Mouse (Mus musculus) kidney, adult 2 months (tissue): ENCODE results near the gene Mylk. TPM values are rescaled to one million over a fixed set of nuclear protein-coding genes. Genes with fewer than 3 reads are reported as not detected.
A peak's percentile ranks its signal among the peaks of the same experiment; 100 is the strongest.

ENCODE experiments used
- DNase-seq: peaks from one replicate; pipeline ENCODE4 v3.0.0; 2021
- H3K27ac ChIP-seq: fragments of 200-500 bp; 2 replicates; pipeline ENCODE4 v1.5.1; 2012; ENCODE audit warnings: low read depth, low read length, control low read depth, inconsistent platforms; ENCODE audit not compliant: insufficient read depth
- H3K27me3 ChIP-seq: fragments of 200-500 bp; replicated peaks from 2 replicates; pipeline ENCODE4 v1.6.1; 2012; ENCODE audit warnings: mild to moderate bottlenecking, moderate library complexity, low read length, inconsistent platforms; ENCODE audit not compliant: control insufficient read depth, insufficient read depth
- H3K36me3 ChIP-seq: fragments of 200-500 bp; 2 replicates; pipeline ENCODE4 v1.6.1; 2012; ENCODE audit warnings: mild to moderate bottlenecking, moderate library complexity, low read length, inconsistent platforms; ENCODE audit not compliant: control insufficient read depth, insufficient read depth
- H3K4me1 ChIP-seq: fragments of 200-500 bp; 2 replicates; pipeline ENCODE4 v1.6.1; 2011; ENCODE audit warnings: low read length; ENCODE audit not compliant: control insufficient read depth, insufficient read depth
- H3K4me3 ChIP-seq: fragments of 200-500 bp; 2 replicates; pipeline ENCODE4 v1.5.1; 2011; ENCODE audit warnings: mild to moderate bottlenecking, low read depth, low read length, control low read depth; ENCODE audit not compliant: insufficient read depth
- CTCF ChIP-seq: fragments of 200-500 bp; conservative IDR thresholded peaks from 2 replicates; pipeline ENCODE4 v1.5.1; 2011; ENCODE audit warnings: low read depth, mild to moderate bottlenecking, control low read depth, low read length, moderate library complexity, mixed read lengths; ENCODE audit not compliant: insufficient read depth, insufficient read length
- POLR2A ChIP-seq: fragments of 200-500 bp; IDR thresholded peaks from one replicate; pipeline ENCODE4 v1.6.1; 2011; ENCODE audit warnings: low read depth, low read length, control low read depth
- WGBS: fragments of 180-500 bp; shearing (Covaris S2); methylation state at CpG from one replicate; pipeline ENCODE4 v1.1.7; 2018; 5-methylcytosine and 5-hydroxymethylcytosine counted together
- polyA plus RNA-seq: library from polyadenylated mRNA; depleted of rRNA; stranded (reverse); fragments of >200 nt; gene quantifications from 2 replicates; pipeline ENCODE4 v1.2.3, GENCODE M21; 2012

Mylk gene
- polyA plus RNA-seq, 1 experiment, result 64.7 TPM

GRCm38 (mm10) chr16:34896996-34897395 lies 152.0 kb downstream of the Mylk start:
- peak; percentile 31 for DNase-seq
- 48% methylated on average over 3 of the region's 3 CpGs for WGBS
- no peak overlapping the region for H3K27ac ChIP-seq
- no peaks in the 10 kb centered on the region for H3K36me3 ChIP-seq
- peaks cover 5% of the 10 kb centered on the region; the same call in 1 of the 2 replicates for H3K4me1 ChIP-seq
- H3K4me3 ChIP-seq, result no peak overlapping the region
- TF ChIP-seq CTCF (no peak), POLR2A (no peak)
- H3K27me3 ChIP-seq, result no peaks in the 10 kb centered on the region

GRCm38 (mm10) chr16:34898057-34898789 lies 153.2 kb downstream of the Mylk start:
- H3K27ac ChIP-seq, result no peak overlapping the region
- no peak for DNase-seq
- no peaks in the 10 kb centered on the region for H3K36me3 ChIP-seq
- no peak for TF ChIP-seq CTCF
- no peak for TF ChIP-seq POLR2A
- WGBS, result 78% methylated on average over 7 of the region's 7 CpGs
- H3K4me3 ChIP-seq, result no peak overlapping the region
- peaks cover 5% of the 10 kb centered on the region; the same call in 1 of the 2 replicates for H3K4me1 ChIP-seq
- no peaks in the 10 kb centered on the region for H3K27me3 ChIP-seq

- 73% methylated on average over 11 of the region's 11 CpGs for WGBS
- Histone ChIP-seq H3K27ac (no peak overlapping the region), H3K4me1 (peaks cover 5% of the 10 kb centered on the region; the same call in 1 of the 2 replicates), H3K27me3 (no peaks in the 10 kb centered on the region), H3K36me3 (no peaks in the 10 kb centered on the region), H3K4me3 (no peak overlapping the region)
- no peak for TF ChIP-seq POLR2A
- TF ChIP-seq CTCF, result no peak
- no peak for DNase-seq
Measured at GRCm38 (mm10) chr16:34899071-34899808, 154.2 kb downstream of the Mylk start.

GRCm38 (mm10) chr16:34899997-34900396 lies 155.0 kb downstream of the Mylk start:
- no peak for DNase-seq
- WGBS, result 73% methylated on average over 5 of the region's 5 CpGs
- no peaks in the 10 kb centered on the region for H3K36me3 ChIP-seq
- TF ChIP-seq CTCF, result no peak
- no peak for TF ChIP-seq POLR2A
- no peaks in the 10 kb centered on the region for H3K27me3 ChIP-seq
- H3K27ac ChIP-seq, result no peak overlapping the region
- H3K4me3 ChIP-seq, result no peak overlapping the region
- H3K4me1 ChIP-seq, result peaks cover 5% of the 10 kb centered on the region; the same call in 1 of the 2 replicates

- Histone ChIP-seq H3K36me3 (no peaks in the 10 kb centered on the region), H3K27ac (no peak overlapping the region), H3K27me3 (no peaks in the 10 kb centered on the region), H3K4me3 (no peak overlapping the region), H3K4me1 (peaks cover 5% of the 10 kb centered on the region; the same call in 1 of the 2 replicates)
- 84% methylated on average over 5 of the region's 5 CpGs for WGBS
- no peak for DNase-seq
- TF ChIP-seq CTCF (no peak), POLR2A (no peak)
Measured at GRCm38 (mm10) chr16:34900471-34900870, 155.5 kb downstream of the Mylk start.

GRCm38 (mm10) chr16:34901031-34901430 lies 156.0 kb downstream of the Mylk start:
- 86% methylated on average over 2 of the region's 2 CpGs for WGBS
- 0 out of 2 replicates have a peak, but pooled peaks cover under 1% of the 10 kb centered on the region for H3K4me1 ChIP-seq
- no peaks in the 10 kb centered on the region for H3K36me3 ChIP-seq
- TF ChIP-seq CTCF (no peak), POLR2A (no peak)
- H3K27me3 ChIP-seq, result no peaks in the 10 kb centered on the region
- H3K27ac ChIP-seq, result no peak overlapping the region
- no peak overlapping the region for H3K4me3 ChIP-seq
- DNase-seq, result no peak
